Mouse (Mus musculus) spleen, postnatal 36 days (tissue): ENCODE measurements around the gene Tspan13.

Experiments
- DNase-seq, 2 experiments: peaks; one replicate each; pipeline ENCODE4 v3.0.0; 2022; ENCODE audit warnings: low spot score in 2 of 2, mixed read lengths in 1 of 2

Tspan13 gene

GRCm38 (mm10) chr12:35977633-35978246, 64.6 kb downstream of the Tspan13 start:
- DNase-seq = no peak

- no peak for DNase-seq
Measured at GRCm38 (mm10) chr12:35975898-35976297, 66.4 kb downstream of the Tspan13 start.

GRCm38 (mm10) chr12:35966768-35967141, 75.5 kb downstream of the Tspan13 start:
- no peak for DNase-seq

GRCm38 (mm10) chr12:35966098-35966767, 76.1 kb downstream of the Tspan13 start:
- DNase-seq = peak in 1 of 2 experiments; percentile 7
